Mouse (Mus musculus): ENCODE data around the gene Gpr180.

- TF ChIP-seq CTCF (IDR thresholded peaks at IDR 0.05; ENCODE audit: low read depth, low read length) = no peak
- TF ChIP-seq GATA1 (IDR thresholded peaks at IDR 0.05; ENCODE audit: borderline replicate concordance, low read length) = no peak
- TF ChIP-seq GATA2 (IDR thresholded peaks at IDR 0.05; ENCODE audit: borderline replicate concordance, low read depth, low read length) = no peak
These were observed 47.1 kb upstream of the Gpr180 start for GRCm38 (mm10) chr14:118089806-118090392.
